Mouse (Mus musculus) megakaryocyte-erythroid progenitor cell, adult 5-6 weeks (primary cell): ENCODE measurements around the gene Prkch. TPM values are rescaled to one million over a fixed set of nuclear protein-coding genes. Genes with fewer than 3 reads are reported as not detected.

ENCODE experiments used
- ATAC-seq: replicated peaks from 2 replicates; pipeline ENCODE4 v1.8.0; 2016; ENCODE audit warnings: mild to moderate bottlenecking, inconsistent platforms; ENCODE audit not compliant: severe bottlenecking, poor library complexity, low FRiP score, low TSS enrichment
- total RNA-seq, 2 experiments: library from RNA; stranded (forward) in 1 of 2; stranded (reverse) in 1 of 2; fragments of 200-1000, 215-1000 nt in 1 of 2; fragments of >200 nt in 1 of 2; fragmentation: Nextera tagmentation in 1 of 2; gene quantifications; 2 replicates each; pipeline ENCODE4 v1.2.3; 2014 to 2017

Gene Prkch
- total RNA-seq, 2 experiments from 2014 or later = 21.7 to 22.9 TPM

DNA sequence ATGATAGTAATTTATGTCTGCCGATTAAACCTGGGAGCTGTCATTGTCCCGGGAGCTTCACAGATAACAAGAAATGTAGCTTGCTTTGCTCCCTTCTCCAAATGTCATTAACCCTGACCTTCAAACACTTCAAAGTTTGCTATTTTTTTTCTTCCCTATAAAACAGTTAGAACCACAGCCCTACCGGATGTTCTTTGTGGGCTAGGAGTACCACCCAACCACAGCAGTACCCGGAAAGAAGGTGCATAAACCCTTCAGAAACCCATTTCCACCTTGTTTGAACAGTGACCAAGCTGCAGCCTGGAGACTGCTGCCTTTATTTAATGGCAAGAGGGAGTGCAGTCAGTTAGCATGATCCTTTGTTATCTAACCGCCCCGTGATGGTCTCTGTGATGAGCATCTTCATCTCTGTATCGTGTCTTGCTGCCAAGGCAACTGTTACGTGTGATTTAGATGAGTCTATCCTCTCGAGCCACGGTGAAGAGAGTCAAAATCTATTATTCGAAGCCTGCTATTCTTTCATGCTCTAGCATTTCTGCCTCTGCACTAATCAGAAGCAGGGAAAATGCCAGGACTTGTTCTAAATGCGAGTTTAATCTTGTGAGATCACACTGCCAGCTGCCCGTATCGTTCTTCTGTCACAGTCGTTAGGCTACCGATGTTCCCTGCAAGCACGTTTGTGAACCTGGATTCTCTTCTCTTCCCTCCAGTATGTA, 115.0 kb downstream of the Prkch start:
- no peak for ATAC-seq

DNA sequence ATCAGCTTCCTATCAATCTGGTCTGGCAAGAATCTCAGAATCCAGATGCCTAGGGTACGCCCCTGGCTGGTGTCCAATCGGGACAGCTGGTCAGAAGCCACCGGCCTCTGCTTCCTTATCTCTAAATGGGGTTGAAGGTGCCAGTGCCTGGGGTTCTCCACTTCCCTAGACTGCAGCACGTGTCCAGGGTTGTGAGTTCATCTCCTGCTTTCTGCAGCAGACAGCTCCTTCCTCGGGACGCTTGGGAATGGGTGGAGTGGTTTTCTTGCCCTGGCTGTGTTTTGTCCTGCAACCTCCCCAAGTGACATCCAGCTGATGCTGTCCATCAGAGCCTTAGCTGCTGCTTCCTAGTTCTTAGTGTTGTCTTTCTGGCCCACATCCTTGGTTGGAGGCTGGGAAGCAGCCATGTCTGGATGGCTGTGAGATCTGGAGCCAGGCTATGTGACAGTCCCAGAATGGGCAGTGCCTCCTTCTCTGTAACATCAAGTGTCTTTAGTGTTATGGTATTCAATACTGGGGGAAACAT, 116.0 kb downstream of the Prkch start:
- no peak for ATAC-seq

DNA sequence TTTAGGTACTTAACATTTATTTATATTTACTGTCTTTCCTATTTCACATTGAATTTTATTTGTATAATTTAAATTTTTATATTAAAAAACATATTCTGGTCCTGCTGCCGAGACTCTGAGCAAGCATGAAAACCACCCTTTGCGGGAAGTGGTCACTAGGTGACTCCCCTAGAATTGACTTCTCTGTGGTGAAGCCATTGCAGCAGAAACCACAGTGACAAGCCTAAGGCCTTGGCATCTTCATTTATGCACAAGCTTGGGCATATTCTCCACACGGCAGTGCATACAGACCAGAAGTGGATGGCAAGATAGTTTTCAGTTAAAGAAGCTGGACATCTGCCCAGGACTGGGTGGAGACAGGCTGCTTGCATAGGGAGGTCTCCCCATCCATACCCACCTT, 117.4 kb downstream of the Prkch start:
- ATAC-seq = no peak

DNA sequence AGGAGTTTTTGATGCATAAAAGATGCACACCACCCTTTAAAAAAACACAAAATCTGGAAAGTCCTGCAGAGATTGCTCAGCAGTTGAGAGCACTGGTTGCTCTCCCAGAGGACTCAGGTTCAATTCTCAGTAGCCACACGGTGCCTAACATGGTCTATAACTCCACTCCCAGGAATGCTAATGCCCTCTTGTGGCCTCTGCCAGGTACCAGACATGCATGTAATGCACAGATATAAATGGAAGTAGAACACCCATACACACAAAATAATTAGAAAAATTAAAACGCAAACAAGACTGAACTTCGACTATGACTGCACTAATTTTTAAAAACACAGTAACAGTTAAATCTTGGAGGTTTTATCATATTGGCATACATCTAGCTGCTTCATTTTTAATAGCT, 119.8 kb downstream of the Prkch start:
- ATAC-seq = no peak

DNA sequence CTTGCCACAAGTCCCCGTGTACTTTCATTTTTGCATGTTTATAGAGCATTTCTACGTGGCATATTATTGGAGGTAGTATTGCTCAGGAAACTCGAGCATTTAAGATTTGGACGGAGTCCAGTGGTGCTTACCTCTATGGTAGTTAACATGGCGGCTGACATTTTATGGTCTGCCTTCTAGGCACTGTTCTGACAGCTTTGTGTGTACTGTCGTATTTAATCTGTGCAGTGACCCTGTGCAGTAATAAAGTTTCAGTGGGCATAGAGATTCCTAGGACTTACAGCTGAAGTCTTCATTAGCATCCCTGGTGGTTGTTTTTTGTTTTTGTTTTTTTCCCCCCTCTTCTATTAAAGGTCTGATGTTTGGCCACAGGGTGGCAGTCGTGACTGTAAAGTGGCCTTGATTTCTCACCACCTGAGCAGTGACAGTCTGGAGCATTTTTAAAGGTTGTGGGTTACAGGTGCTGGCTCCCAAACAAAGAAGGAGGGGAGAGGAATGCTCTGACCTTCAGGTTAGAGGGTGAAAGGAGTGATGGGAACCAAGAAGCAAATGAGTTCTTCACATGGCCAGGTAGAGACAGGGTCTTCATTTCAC, 120.6 kb downstream of the Prkch start:
- ATAC-seq = peak; percentile 74

DNA sequence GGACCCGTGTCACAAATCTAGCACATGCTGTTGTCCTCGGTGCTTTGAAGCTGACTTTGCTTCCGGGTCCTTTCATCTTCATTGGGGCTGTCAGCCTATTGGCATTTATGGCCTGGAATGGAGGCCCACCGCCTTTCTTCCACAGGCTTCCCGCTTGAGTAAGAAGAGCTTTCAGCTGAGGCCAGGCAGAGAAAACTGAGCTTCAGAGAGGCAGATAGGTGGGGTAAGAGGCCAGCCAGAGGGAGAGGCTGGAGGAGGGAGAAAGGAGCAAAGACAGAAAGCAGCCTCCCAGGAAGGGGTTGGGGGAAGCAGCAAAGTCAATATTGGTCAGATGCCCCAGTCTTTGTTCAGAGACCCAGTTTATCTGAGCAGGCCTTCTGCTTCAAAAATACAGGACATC, 123.9 kb downstream of the Prkch start:
- ATAC-seq = no peak

DNA sequence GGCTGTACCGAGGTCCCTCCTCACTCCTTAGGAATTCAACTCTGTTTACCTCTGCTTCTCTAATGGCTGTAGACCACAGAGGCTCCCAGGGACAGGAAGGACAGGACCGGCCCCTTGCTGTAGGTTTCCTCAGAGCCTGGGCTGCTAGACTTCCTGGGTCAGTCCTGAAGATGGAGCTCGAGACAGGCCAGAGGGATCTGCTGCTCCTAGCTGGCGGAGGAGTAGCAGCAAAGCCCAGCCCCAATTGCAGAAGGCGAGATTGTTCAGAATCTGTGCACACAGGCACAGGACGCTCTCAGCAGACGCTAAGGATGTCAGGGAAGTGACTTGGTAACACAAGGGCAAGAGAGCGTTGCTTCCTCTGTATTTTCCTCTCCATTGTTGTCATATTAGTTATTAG, 124.3 kb downstream of the Prkch start:
- no peak for ATAC-seq

DNA sequence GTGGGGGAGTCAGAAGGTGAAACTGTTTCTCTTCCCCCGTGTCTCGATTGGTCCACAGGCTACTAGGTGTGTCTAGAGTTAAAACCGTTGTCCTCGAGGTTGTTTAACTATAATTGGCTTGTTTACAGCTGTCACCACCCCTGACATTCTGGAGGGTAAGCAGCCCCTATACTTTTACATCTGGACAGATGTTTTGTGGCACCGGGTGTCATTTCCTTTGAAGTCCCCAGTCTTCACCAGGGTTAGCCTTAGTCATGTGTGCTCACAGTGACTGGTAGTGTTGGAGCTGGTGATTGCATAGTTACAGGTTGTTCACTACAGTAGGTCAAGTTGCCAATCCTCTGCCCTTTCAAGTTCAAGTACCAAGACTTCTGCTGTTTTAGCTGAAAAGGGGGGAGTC, 126.2 kb downstream of the Prkch start:
- no peak for ATAC-seq

DNA sequence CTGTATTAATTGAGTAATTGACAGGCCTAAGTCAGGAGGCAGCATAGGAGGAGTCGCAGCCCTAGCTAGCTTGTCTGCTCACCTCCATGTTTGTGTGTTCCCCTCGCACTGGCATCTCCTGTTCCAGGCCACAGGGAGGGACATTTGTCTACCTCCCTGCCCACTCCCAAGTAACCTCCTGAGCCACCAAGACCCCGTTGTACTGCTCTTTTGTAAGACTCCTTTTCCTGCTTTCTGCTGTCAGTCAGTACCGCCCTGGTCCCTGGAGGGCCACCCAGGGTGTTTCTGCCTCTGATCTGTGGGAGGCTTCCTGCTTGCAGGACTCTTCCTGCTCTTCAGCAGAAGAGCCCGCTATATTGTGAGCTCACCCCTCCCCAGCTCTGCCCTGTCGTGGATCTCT, 127.5 kb downstream of the Prkch start:
- no peak for ATAC-seq

DNA sequence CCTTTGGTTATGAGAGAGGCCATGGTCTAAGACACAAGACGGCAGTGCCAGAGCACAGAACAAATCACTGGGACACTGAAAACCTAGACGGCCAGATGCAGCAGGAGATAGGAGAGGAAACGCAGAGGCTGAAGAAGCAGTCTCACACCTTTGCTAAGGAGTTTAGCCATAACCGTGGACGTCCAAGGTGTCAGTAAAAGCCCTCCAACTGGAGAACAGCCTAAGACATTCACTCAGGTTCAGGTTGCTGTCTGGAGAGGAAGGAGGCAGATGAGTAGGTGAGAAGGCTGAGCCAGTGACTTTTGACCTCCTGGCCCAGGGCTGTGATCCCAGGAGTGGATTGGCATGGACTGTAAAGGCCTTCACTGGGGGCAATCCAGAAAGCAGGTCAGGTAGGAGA, 130.0 kb downstream of the Prkch start:
- ATAC-seq = no peak

DNA sequence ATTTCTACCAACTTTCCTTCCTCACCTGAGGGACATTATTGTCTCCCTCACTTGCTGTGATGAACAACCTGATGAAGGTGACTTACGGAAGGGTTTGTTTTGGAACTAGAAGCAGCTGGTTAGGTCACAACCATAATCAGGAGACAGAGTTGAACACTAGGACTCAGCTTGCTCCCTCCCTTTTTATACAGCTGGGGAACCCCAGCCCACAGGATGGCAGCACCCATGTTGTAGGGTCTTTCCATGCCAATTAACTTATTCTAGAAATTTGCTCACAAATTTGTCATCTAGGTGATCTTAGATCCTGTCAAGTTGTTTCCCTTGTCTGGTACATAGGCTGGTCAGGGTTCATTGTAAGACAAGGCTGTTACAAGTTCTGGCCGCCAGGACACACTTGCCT, 130.7 kb downstream of the Prkch start:
- no peak for ATAC-seq

DNA sequence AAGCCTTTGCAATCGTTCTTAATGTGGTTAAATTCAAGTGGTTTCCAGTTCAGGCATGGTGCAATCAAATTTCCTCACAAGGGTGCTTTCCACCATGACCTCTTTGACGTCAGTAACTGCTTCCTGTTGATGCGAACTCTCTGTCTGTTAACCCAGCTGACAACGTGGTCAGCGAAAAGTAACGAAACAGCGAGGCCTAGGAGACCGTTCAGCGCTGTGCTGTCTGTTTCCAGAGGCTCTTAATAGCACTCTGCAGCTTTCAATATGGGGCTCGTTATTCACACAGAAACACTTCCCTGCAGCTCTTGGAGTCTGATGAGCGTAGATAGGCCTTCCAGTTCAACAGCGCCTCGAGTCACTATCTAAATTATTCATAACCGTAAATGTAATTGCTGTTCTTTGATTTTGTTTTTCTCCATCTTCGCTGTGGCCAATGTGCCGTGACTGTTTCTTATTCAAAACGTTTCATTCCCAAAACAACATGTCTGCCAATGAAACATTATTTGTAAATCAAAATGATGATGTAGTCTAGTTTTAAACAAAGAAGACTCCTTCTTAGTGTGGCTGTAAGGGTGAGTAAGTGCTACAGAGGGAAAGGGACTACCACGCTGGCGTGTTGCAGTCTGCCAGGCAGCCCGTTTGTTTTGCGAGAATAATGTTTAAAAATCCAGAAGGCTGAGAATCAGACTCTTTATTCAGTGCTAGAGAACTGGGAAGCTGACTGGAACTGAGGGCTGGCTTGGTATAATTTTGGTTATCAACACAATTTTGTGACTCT, 131.5 kb downstream of the Prkch start:
- ATAC-seq = no peak

DNA sequence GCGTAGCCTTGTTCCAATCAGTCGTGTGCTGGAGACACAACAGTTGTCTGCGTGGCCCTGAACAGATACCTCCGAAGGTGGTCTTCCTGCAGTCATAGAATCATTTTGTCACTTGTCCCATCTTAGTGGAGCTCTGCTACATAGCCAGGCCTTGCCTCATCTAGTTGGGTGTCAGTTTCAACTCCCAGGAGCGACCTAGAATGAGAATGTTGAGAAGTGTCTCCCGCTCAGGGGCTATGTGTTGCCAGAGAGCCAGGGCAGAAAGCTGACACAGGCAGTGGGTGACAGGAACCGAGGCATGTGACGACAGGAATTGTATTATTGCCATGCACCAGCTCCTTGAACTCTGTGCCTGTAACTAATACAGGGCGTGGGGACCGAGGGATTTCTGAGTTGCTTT, 133.4 kb downstream of the Prkch start:
- no peak for ATAC-seq

DNA sequence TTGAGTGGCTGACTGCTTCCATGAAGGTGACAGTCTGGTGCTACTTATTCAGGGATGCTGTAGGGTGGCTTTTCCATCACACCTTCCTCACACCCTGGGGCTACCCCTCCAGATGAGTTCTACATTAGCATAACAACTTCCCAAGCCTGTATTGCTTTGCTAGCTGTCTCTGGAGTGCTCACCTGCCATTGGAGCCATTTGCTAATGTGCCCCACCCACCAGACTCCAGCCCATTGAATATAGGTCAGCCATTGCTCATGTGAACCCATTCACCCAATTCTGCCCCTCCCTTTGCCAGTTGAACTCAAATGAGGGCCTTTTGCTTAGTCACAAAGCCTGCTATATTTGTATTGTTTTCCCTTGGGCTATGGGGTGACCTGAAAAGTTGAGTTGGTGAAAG, 135.2 kb downstream of the Prkch start:
- ATAC-seq = no peak

DNA sequence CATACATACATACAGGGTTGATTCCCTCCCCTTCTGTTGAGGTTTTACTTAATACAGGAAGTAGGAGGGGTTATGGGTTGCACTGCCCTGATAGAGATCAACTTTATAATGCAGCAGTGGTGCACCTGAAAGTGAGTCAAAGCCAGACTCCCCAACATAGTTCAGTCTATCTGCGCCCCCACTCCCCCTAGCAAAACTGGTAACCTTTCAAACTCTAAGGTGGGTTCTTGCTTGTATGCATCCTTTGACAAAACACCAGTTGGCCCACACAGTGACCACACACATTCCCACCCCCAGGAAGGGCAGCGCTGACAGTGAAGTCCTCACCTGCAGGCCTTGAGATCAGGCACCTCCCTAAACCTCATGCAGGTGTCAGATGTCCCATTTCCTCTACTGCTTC, 135.9 kb downstream of the Prkch start:
- no peak for ATAC-seq

DNA sequence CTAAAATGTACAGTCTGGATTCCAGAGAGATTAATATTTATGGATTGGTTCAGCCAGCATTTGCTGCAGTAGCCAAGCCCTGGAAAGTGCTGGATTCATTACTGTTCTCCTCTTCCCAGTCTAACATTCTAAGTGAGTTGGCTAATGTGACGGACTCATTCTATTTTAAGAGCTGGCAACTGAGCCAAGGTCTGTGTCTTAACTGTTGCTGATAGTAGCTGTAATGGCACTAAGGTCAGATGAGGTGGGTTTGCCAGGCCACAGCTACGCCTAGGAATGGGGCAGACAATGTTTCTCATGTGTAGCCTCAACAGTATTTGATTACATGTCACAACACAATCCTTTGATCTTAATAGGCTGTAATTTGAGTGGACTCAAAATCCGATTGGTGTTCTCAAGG, 137.5 kb downstream of the Prkch start:
- ATAC-seq = no peak

DNA sequence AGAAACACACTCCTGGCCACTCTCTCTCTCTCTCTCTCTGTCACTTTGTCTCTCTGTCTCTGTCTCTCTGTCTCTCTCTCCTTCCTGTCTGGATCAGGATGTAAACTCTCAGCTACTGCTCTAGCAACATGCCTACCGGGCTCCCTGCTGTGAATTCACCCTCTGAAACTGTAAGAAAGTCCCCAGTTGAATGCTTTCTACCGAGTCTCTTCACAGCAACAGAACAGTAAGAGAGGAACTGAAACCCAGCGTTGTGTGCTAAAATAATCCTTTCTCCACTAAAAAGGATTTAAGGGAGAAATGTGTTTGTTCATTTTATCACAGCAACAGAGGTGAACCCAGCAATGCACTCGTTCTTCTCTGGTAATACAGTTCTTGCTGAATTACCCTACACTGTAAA, 138.5 kb downstream of the Prkch start:
- ATAC-seq = no peak

DNA sequence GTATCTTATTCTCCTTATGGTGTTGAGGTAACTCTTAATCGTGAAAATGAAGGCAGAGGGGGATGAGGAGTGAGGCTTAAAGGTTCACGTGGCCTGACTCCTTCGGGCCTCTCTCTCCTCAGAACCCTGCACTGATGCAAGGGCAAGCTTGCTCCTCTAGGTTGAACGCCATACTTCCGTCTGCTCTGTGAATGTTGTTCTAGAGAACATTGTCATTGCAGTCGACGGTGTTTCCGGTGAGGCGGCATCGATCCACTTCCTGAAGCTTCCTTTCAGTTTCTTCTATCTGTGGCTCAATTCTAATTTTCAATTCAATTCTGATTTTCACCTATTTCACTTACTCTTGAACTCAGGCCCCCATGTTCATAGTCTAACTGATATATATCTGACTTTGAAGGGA, 139.3 kb downstream of the Prkch start:
- ATAC-seq = no peak

DNA sequence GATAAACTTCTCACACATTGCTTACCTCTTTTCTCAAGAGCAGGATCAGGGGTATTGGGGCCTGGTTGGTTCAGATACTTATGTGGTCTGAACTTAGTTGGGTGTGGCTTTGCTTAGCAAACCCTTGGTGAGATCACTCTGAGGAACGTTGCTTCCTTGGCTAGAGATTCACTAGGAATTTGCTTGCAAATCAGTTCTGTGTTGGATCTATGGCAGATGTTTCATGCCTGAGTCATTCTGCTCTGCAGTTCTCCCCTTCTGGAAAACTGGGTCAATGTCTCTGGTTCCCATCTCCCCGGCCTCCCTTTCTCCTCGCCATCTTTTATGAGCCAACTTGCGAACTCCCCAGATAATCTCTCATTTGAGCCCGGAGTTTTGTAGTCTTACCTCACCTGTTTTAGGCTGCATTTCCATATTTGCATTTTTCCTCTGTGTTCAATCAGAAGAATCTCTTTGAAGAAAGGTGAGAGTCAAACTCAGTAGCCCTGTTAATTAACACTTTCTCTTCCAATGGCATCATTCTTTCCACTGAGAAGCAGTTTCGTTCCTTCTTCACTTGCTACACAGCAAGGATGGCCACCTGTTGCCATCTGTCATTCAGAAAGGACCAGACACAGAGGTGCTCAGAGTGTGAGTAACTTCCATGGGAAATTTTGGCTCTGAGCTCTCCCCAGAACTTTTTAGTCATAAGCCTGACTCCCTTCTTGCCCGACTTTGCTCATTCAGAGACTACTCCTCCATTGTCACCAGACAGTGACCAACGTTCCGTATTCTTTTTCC, 141.4 kb downstream of the Prkch start:
- no peak for ATAC-seq

DNA sequence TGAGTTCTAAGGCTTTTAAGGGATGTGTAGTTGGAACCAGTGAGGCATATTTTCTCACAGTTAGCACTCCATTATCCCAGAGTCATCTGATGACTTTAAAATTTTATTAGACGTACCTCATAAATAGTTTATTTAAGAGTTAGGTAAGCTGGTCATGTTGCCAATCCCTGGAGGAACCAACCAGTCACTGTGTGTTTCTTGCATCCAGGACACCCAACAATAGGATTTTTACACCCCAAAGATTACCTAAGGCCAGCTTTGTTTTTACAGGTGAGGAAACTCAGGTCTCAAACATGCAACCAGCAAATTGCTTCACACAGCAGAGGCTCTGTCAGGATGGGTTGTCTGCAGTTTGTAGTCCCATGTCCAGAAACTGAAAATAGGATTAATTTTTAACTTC, 142.4 kb downstream of the Prkch start:
- no peak for ATAC-seq
